Mouse (Mus musculus) heart, adult 8-10 months (tissue): ENCODE data around the gene Dpep2nb. TPM values are rescaled to one million over a fixed set of nuclear protein-coding genes. Genes with fewer than 3 reads are reported as not detected.
"Not testable (repeated sequence)": the region's sequence is repeated elsewhere in the genome, so short reads cannot be mapped to it uniquely, and the experiment has no call there.

ENCODE experiments used
- DNase-seq: peaks from one replicate; pipeline ENCODE4 v3.0.0; 2022; ENCODE audit warnings: low spot score
- total RNA-seq, 4 experiments: library from RNA; stranded (reverse); gene quantifications; 2 replicates each; pipeline ENCODE4 v1.2.4; 2022

Dpep2nb gene
- not detected for total RNA-seq

DNA sequence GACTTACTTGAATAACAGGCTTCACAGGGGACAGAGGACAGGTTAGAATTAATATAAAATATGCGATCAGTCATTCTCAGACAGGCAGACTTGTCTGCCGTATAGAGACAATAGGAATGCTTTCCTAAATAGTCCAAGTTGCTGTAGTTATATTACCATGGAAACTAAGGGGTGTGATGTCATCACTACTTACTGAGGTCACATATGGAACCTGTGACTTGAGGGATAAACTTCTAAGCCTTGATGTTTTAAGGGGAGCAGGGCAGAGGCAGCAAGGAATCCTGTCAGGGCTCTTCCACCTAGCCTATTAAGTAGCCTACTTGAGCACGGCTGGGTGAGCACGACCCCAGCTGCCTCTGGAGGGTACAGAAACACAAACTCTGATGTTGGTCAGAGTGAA, at the start of gene Dpep2nb:
Gene Dpep2nb (minus strand): TSS at position 101 of the 400 bp plus-strand sequence.
- no peak for DNase-seq

DNA sequence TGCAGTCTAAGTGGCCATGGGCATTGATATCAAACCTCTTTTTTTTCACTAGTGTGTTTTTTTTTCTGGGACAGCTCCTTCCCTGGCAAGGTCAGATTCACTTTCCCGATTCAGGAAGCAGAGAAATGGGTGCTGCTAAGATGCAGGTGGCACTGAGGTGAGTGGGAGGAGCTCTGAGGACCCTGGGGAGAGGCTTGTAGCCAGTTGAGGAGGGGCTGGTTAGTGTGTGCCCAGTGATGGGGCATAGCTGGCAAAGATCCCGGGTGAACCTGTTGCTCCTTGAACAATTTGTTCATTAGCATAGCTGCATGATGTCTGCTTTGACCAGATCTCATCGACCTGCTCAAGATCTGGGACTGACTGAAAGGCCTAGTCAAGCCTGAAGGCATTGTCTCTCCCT, 49.3 kb upstream of the Dpep2nb start:
- DNase-seq, result no peak

DNA sequence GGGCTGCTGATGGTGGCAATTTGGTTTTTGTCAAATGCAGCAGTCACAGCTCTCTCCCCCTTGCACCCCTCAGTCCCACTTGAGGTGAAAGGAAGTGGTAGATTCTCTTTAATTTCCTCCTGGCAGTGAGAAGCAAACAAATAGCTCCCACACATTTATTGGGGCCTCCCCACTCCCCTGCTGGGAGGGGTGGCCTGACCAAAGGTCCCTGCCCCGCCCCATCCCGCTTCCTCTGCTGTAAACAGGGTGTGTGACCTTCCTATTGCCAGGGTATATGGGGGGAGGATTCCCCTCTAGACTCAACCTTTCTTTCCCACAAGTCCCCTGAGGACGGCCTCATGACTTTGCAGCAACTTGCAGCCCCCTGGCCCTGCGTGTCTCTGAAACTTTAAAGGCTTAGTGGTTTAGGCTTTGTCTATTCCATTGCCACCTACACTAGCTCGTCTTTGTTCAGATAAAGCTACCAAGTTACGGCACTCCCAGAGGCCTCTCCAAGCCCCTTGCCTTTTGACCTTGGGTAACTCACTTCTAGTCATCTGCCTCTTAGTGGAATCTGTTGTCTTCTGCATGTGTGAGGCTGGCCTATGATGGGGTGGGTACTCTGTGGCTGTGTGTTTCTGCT, 48.5 kb upstream of the Dpep2nb start:
- peak; percentile 53 for DNase-seq

DNA sequence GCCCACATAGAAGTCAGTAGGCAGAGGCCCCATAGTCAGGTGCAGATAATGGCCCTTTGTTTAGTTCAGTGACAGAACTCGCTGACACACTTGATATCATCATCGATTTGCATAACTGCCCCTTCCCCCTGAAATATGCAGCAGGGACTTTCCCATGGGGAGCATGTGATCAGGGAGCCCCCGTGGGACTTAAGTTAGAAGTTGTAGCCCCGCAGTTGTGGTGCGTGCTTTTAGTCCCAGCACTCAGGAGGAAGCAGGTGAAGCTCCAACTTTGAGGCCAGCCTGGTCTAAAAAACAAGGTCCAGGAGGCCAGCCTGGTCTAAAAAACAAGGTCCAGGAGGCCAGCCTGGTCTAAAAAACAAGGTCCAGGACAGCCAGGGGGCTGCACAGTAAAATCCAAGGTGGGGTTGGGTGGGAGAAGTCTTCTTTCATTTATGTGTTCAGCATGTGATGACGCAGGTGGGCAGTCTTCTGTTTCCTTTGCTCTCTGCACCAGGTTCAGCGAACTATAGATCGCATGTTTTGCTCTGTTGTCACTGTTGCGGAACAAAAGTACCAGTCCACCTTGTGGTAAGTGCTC, 46.8 kb upstream of the Dpep2nb start:
- no peak for DNase-seq

DNA sequence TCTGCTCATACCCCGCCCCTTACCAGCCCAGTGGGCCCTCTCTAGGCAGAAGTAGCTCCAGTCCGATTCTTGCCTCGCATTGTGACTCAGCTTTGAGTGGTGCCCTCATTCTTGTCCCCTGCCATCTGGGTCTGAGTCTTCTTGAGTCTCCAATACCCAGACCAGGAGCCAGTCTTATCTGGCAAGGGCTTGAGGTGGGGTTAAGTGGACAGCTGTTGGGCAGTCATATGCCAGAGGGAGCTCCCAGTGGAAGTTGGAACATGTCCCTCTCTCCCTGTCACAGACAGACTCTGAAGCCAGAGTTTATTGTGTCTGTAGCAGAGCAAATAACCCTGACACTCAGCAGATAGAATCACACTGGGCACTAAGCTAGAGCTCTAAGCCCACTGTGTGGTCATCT, 45.3 kb upstream of the Dpep2nb start:
- DNase-seq, result no peak

DNA sequence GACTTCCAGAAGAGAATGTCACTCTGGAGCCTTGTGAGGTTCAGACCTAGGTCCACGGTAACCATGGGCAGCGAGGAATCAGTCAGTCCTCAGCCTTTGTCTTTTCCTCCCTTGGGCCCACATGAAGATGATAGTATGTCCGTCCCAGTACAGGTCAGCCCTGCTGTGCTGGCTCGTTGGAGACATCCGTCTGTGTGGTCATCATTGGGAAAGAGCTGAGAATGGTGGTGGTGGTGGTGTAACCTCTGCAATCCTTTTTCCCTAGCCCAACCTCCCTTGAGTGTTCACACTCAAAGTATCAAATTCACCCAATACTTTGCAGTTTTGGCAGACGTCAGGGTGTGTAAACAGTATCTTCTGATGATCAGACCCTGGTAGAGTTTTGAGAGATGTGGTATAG, 44.1 kb upstream of the Dpep2nb start:
- no peak for DNase-seq

DNA sequence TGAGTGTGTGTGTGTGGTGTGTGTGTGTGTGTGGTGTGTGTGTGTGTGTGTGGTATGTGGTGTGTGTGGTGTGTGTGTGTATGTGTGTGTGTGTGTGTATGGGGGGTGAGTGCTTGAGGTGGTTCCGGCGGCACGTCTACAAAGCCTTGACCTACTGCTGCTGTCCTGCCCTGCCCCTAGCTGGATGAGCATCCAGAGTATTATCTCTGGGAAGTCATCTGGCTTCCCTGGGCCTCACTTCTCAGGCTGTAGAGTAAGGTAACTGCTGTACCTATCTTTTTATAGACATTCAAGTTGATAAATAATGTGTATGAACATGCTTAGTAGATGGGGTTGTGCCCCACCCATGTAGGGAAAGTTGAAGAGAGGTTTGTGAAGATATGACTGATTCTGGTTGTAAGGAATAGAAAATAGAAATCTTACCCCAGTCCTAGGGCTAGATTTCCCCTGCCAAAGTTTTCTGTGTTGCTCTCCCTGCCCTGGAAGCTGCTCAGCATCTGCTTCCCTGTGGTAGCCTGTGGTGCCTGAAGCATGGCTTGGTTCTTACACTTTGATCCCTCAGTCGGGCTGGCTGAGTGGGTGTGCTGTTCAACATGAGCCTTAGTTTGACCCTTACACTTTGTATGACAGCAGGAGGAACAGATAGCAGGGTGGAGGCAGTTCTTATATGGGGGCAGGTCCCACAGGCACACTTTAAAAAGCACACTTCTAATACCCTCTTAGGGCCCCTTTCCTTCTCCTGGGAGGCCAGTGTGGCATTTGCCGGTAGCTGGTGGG, 42.3 kb upstream of the Dpep2nb start:
- DNase-seq, result no peak

DNA sequence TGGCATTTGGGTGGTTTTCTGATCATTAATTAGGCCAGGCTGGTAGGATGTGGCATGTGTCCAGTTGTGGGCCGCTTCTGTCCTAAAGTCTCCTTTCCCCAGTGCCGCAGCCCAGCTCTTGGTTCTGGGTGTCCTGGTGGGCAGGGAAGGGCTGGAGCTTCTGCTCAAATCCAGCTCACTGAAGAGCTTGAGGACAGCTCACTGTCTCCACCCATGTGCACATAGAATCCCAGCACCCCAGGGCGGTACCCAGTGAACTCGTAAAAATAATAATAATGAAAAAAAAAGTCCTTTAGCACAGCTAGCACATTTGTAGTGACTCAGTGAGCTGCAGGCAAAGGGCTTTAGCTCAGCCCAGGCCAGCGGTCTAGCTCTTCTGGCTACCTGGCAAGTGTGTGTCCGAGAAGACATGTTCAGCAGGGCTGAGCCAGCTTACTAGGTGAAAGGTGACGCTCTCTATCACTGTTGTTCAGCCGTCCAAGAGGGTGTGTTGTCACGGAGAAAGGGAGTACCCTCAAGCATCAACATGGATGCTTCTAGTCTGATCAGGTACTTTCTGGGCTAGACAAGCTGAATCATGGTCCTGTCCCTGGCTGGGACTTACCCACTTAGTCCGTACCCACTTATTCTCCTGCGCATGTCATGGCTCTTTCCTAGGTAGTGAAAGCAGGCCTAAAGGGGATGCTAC, 41.2 kb upstream of the Dpep2nb start:
- DNase-seq, result no peak

DNA sequence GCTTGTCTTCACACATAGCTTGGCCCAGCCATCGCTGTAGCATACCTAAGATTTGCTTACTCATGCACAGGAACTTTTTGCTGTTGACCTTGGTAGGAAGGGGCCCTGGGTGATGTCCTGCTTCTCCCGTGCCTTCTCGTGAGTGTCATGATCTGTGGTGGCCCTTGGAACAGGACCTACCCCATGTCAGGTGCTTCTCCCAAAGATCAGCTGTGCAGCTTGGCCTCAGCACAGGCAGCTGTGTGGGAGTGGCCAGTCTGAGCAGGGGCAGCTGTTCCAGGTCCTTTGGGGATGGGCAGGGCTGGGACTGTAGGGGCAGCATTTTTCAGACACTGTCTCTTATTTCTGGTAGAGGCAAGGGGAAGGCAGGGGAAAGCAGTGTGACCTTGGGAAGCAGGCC, 38.4 kb upstream of the Dpep2nb start:
- peak; percentile 46 for DNase-seq

DNA sequence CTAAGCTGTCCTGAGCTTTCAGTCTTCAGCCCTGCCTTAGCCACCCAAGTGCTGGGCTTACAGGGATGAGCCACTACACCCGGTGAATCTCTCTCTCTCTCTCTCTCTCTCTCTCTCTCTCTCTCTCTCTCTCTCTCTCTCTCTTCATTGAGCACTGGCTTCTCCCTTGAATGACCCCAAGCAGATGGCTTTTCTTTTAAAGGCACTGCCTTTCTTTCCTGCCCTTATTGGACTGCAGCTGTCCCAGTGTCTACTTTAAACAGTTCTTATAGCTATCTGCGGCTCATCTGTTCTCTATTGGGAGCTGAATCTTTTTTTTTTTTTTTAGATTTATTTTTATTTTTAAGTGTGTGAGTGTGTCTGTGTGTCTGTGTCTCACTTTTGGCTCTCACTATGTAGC, 37.3 kb upstream of the Dpep2nb start:
- DNase-seq, result no peak

DNA sequence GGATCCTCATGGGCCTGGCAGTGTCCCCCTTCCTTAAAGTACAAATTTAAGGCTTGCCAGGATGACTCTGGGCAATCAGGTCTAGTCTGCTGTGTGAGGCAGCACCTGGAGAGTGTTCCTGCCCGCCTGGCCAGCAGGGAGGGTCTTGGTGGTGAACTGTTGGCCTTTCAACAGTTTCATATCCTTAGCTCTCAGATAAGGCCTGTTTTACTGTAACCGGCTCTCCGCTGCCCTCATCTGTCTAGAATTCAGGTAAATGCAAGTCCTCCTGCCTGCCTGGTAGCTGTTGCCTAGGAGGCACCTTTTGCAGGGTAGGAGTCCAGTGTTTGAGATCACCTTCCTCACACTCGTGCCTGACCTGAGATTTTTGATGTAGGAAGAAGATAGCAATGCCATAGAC, 34.4 kb upstream of the Dpep2nb start:
- DNase-seq, result no peak

DNA sequence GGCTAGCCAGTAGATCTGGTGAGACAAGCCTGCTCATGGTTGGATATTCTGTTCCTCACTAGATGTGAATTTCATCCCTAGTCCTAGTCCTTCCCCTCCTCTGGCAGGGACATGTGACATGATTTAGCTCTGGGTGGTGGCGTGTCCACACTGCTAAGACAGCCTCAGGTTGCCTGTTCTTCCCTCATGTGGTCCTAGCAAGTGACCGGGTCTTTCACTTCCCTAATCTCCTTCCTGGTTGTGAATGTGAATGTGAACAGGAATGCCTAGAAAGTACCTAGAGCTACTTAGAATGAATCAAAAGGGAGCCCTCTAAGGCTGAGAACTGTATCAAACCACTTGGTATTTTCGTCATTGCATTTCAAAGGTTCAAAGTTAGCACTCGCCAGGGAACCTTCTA, 33.8 kb upstream of the Dpep2nb start:
- no peak for DNase-seq

DNA sequence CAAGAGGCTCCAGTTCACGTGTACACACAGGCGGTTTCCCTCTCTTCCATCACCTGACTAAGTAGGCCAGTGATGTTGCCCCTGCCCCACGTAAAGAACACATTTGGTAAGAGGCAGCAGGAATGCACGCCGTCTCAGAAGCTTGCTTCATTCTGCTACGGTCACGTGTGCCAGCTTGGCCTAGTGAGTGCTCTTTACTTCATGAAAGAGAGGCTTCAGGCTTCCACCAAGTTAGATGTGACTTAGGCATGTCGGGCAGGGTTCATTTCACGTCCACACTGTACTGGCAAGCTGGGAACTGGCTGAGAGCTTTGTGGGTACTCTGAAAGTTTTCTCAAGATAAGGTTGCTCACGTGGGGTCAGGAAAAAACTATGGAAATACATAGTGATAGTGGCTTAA, 32.9 kb upstream of the Dpep2nb start:
- no peak for DNase-seq

DNA sequence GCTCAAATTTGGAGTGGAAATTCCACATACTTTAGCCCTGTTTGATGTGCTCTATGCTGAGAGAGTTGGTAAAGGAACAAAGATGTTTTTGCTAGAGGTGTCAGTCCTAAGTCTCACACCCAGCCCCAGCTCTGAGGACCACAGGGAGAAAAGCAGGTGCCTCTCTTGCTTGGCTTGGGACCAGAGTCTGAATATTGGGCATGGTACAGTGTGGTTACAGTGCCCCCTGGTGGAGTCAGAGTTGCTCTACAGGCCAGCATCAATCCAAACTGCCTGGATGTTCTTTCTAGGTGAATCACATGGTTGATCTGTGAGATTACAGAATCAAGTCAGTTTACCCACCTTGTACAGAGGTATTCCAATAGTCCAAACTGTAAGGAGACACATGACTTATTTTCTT, 16.7 kb upstream of the Dpep2nb start:
- DNase-seq, result peak; percentile 76

DNA sequence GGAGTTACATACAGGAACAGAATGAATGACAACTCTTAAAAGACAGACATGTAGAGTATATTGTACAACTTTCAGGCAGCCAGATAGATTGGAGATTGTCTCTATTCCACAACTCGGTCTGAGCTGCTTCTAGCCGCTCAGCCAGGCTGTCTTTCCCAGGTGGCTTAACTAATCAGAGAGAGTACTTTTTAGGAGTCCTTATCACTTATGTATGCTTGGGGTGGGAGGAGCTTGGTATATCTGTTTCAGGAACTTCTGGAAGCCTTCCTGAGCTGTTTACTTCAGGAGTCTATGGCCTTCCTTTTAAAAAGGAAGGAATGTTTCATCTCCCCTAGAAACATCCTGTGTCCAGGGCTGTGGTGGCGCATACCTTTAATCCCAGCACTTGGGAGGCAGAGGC, 12.3 kb upstream of the Dpep2nb start:
- no peak for DNase-seq

DNA sequence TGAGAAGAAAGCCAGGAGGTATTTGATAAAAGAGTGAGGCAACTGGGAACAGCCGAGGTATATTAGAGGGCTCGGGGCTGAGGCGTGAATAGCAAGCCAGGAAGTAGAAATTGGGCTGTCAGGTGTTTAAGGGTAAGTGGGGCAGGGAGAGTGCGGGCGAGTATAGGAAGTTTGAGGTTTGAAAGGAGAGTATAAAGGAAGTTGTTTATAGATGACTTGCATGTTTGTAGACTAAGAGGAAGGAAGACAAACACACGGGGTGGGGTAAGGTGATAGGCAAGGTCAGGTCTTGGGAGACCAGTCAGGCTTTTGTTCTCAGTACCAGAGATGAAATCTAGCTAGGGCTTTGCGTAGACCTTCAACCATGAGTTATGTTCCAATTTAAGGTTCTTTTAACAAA, 11.4 kb upstream of the Dpep2nb start:
- no peak for DNase-seq

DNA sequence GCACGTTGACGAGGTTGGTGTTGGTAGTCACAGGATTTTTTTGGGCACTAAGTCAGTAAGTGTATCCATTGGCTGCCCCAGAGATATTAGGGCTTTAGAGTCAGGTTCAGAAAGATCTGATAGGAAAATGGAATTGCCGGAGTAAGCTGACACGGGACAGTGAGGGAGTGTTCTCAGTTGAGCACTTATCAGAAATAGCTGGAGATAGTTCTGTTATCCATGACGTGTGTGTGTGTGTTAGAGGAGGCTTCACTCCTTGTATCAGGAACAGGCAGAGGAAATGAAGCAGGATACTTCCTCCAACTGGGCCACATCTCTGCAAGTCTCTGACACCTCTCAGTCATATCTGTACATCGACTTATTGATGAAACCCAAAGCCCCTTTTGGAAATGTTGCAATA, 10.5 kb upstream of the Dpep2nb start:
- DNase-seq, result no peak

DNA sequence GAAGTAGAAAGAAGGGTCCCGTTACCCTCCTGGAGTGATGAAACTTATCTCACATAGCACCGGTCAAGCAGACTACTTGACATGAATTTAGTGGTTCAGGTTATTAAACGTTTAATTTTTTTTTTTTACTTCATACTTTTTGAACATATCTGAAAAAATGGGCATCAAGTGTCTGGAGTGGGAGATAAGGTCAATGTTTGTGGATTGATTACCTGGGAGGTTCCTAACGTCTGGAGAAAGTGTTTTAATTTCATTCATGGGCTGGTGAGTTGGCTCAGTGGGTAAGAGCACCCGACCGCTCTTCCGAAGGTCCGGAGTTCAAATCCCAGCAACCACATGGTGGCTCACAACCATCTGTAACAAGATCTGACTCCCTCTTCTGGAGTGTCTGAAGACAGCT, 6.4 kb upstream of the Dpep2nb start:
- not testable (repeated sequence) for DNase-seq

DNA sequence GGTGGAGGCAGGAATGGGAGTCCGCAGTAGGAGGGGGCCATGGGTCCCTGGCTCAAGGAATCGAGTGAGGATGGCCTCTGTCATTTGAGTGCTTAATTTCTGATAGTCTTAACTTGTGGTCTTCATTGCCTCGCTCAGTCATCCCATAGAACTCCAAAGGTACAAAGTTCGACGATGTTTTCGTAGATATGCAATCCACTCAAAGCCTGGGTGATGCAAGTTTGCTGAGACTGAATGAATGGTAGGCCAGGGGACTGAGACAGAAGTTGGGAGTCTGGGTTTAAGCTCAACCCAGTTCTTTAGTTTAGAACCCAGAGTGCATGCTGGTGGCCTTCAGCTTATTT, 5.8 kb upstream of the Dpep2nb start, which contains the start of gene Ddx28:
Gene Ddx28 (minus strand): TSS at position 240 of the 344 bp plus-strand sequence.
- DNase-seq, result no peak

DNA sequence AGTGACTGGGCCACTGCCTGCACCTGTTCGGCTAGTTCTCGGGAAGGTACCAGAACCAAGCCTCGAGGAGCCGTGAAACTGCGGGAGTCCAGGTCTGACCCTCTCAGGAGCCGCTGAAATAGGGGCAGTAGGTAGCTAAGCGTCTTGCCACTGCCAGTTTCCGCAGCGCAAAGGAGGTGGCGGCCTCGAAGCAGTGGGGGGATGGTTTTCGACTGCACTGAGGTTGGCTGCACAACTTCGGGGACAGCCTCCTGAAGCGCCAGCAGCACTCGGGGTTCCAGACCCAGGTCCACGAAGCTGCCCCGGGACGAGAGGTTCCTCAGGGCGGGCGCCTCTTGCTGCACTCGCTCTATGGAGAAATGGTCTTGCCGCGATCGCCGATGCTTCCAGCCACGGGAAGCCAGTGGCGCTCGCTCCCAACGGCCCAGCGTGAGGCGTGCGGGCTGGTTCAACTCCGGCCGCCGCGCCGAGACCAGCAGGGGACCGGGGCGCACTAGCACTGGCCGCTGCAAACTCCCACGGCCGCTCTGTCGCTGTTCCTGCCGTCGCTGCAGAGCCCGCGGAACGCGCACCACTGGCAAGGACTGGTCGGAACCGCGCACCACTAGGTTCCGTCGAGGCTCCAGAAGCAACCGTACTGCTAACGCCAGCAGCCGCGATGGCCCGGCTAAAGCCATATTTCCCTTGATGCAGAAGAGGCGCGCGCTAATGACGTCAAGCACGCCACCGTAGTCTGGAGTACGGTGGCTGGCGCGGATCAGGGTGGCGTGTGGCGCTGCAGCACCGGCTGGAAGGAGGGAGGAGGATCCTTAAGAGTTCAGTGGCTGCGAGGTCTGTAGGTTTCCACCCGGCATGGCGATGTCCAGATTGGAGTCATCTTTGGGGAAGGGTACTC, 5.2 kb upstream of the Dpep2nb start:
- DNase-seq, result peak; percentile 88

DNA sequence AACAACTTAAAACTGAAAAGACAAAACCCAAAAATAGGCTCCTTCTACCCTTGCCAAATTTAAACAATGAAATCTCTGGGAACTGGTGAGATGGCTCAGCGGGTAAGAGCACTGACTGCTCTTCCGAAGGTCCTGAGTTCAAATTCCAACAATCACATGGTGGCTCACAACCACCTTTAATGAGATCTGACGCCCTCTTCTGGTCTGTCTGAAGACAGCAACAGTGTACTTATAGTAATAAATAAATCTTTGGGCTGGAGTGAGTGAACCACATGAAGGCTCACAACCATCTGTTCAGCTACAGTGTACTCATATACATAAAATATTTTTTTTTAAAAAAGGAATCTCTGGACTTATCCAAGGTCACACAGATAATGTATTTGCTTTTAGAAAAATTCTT, 2.1 kb upstream of the Dpep2nb start:
- not testable (repeated sequence) for DNase-seq

DNA sequence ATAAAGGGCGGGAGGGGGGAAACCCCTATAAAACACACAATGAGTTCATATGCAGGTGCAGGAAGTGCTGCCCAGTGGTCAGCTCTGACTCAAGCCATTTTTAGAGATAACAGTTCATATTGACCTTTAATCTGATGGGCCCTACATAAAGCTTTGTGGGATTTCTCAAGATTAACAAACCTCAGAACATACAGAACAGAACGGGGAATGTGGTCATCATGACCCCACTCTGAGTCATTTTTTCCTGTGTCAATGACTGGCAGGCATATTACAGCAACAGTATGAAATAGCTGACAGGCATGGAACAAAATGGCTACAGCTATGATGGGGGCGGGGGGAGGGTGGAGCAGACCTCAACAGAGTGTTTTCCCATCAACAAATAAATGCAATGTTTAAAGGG, 1.4 kb upstream of the Dpep2nb start:
- no peak for DNase-seq
